Mouse (Mus musculus): ENCODE results near the gene Trnp1.
A peak's percentile ranks its signal among the peaks of the same experiment; 100 is the strongest.
"Not testable (repeated sequence)": the region's sequence is repeated elsewhere in the genome, so short reads cannot be mapped to it uniquely, and the experiment has no call there.

Trnp1 gene

GRCm38 (mm10) chr4:133498160-133498724, at the start of gene Trnp1:
Gene Trnp1, minus strand, starts transcription at chr4:133498550.
- DNase-seq (ENCODE audit: low spot score), result no peak

DNA sequence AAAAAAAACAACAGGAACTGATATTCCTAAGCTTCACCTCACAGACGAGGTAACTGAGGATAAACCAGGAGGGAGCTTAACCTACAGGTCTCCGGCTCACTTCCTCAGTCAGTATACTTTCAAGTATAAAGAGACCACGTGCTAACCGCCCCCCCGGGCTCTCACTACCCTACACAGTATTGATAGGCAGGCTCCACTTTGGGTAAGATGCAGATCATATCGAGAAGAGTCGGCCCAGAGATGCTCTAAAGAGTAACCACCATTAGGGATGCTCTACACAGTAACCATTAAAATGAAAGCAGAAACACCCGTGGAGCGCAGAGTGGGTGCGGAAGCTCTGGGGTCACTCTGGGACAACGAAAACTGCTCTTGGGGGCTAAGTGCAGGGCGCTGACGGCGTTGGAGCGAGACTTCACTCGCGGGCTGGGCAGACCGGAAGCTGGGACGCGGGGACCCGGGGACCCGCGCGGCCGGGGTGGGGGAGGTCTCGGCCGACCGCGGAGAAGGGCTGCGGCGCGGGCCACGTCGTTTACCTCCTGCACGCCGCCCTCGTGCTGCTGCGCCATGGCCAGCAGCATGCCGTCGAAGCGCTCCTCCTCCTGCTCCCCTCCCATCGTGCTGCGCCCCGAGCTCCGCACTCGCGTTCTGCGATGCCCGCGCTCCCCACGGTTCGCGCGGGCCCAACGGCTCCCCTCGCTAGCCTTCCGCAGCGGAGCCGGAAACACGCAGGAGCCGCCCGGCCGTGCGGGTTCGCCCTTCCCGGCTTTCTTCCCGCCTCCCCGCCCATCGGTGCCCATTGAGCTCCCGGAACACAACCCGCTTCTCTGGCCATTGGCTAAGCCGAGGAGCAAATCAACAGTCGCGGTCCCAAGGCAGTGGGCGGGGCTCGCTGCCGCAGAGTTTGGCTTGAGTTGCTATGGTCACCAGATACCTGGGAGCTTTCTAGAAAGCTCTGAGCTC, 47.2 kb upstream of the Trnp1 start, which contains the start of gene Nudc:
Gene Nudc, minus strand, starts transcription at position 725 of the 960 bp plus-strand sequence.
- peak; percentile 92 for DNase-seq (ENCODE audit: low spot score)

GRCm38 (mm10) chr4:133536652-133537051, 38.3 kb upstream of the Trnp1 start:
- no peak for DNase-seq (ENCODE audit: low spot score)

GRCm38 (mm10) chr4:133536081-133536480, 37.7 kb upstream of the Trnp1 start:
- DNase-seq (ENCODE audit: low spot score), result no peak

DNA sequence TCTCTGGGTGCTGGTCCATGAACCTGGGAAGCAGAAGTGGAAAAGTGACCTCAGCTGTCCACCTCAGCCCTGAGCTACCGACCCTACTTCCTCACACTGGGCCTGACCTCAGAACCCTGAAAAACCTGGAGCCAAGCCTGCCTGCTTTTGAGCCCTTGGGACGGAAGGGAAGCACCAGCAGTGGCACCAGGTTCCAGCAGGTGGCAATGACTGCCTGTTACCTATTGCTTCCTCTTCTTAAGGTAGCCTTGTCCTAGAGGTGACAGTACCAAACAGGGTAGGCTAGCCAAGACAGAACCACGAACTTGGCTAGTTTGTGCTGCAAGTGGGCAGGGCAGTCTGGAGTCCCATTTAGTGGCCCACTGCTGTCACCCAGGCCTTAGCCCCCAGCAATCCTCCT, 34.4 kb upstream of the Trnp1 start:
- DNase-seq (ENCODE audit: low spot score), result no peak

DNA sequence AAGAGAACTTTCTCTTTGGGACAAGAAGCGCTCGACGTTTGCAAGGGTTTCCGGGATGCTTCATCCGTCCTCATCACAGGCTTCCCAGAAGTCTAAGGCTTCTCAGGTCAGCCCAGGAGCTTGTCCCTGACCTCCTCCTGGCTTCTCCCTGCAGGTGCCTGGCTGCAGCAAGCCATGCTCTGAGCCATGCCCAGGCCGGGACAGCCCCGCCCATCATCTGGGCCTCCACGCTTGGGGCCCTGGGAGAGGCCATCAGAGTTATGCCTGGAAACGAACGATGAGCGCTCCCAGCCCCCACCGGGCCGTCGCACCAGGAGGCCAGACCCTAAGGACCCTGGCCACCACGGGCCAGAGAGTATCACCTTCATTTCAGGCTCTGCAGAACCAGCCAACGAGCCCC, 29.4 kb upstream of the Trnp1 start:
- DNase-seq (ENCODE audit: low spot score), result no peak

DNA sequence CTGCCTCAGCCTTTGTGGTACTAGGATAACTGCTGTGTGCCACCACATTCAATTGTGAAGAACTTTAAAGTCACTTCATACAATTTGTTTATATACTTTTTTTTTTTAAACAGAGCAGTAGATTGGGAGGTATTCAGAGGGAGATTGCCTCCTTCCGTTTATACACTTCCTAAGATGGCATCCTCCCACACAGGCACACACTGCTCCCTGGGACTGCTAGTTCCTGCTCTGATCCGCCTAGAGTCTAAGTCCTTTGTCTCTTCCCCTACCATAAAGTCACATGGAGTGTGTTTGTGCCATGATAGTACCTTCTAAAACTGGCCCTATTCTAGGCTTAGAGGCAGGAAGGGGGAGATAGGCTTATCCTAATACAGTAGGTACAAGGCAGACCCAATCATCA, 23.2 kb upstream of the Trnp1 start:
- no peak for DNase-seq (ENCODE audit: low spot score)

DNA sequence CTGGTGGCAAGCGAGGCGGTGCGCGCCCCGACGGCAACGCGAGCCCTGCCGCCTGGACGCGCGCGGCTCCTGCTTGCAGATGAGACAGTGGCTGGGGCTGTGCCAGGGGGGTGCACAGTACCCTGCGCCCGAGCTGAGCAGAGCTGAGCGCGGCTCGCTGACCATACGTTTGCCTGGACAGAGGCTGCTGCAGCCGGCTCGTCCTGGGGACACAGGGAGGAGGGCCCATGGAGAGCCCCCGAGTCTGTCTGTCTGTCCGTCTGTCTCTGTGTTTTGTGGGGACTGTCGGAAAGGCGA, 21.0 kb upstream of the Trnp1 start:
- DNase-seq (ENCODE audit: low spot score), result no peak

DNA sequence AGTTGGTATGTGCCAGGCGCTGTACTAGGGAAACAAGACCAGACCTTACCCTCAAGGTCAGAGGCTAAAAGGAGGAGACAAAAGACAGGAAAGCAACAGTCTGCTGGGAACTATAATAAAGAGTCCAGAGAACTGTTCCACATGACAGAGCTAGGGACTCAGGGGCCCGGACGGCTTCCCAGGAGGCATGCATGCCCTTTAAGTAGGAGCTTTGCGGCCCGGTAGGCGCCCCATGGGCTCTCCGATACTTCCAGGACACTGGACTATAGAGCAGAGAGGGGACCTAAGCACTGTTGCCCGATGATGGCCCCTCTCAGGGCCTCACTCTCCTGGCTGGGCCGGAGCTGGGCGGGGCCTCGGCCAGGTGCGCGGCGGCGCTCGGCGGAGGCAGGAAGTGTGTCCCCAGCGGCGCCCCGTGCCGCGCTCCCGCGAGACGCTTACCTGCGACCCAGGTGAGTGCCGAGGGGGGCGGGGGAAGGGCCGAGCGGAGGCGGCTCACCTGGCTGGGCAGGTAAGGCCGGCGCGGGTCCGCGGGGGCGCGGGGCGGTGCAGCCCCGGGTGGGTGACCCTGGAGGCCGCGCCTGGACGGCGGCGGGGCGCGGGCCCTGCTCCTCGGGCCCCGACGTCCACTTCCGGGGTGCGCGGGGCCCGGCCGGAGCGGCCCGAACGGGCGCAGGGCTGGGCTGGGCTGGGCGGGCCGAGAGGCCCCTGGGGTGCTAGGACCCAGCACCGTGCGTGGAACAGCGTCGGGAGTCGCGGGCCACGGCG, 20.4 kb upstream of the Trnp1 start, which contains the start of gene Kdf1:
Gene Kdf1, plus strand, starts transcription at position 363 of the 768 bp plus-strand sequence.
- DNase-seq (ENCODE audit: low spot score), result no peak

DNA sequence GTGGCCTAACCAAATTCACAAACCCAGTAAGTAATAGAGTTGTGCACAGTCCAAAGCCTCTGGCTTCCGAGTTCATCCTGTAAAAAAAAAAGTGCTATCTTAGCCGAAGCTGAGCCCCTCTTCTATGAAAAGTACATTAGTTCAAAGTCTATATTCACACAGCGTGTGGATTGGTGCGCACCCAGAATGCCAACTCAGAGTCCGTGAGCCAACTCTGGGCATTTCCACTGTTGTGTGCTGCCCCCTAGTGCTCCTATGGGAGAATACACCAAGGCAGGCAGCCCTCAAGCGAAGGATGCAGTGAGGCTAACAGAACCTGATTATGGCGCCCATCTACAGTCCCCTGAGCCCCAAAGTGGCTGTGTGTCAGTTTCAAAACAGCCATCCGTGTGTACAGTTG, 14.6 kb upstream of the Trnp1 start:
- DNase-seq (ENCODE audit: low spot score), result peak; percentile 35

GRCm38 (mm10) chr4:133512511-133512910, 14.2 kb upstream of the Trnp1 start:
- not testable (repeated sequence) for DNase-seq (ENCODE audit: low spot score)

DNA sequence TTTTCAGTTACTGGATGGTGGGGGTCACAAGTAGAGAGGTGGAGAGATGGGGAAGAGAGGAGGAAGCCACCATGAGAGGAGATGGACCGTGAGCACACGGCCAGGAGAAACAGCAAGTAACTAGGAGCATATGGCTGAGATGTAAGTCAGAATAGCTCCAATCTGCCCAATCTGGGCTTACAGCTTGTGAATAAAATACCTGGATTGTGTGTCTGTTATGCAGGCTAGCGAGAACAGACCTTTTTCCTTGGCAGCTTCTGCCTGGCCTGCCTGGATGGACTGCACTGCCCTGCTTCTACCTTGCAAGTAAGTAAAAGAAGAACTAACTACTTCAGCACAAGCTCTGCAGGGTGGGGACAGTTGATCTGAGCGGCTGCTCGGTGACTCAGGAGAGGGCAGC, 12.7 kb upstream of the Trnp1 start:
- DNase-seq (ENCODE audit: low spot score), result no peak

DNA sequence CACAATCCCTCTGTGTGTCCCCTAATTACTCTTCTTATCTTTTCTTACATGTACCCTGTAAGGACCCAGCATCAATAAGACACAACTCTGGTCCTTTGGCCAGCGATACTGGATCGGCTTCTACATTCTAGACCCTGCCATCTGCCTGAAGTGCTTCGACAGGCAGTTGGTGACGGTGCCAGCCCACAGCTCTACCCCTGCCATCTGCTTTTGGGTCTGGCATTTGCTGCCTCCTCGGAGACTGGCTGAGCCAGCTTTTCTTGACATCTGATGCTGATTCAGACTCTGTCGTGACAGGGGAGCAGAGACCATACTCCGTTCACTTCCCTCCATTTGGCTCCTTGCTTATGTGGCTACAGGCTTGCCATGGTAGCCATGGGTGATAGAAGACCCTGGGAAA, 10.6 kb upstream of the Trnp1 start:
- DNase-seq (ENCODE audit: low spot score), result no peak

DNA sequence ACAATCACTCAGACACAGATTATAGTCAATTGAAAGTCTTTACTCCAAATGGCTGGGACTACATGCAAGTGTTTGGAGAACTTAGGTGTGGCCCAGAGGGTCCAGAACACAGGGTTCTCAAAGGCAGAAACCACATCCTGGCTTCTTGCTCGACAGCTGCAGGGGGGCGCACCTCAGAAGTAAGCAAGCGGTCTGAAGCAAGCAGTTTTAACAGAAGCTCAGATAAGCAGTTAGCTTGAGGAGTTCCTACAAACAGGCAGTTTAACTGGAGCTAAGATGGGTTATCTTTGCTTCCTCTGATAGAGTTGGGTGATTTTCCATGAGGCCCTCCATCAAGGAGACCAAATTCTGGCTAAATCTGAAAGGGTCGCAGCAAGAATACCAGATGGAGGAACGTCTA, 8.2 kb upstream of the Trnp1 start:
- no peak for DNase-seq (ENCODE audit: low spot score)

GRCm38 (mm10) chr4:133504755-133505485, 6.6 kb upstream of the Trnp1 start:
- no peak for DNase-seq (ENCODE audit: low spot score)

- DNase-seq (ENCODE audit: low spot score), result no peak
Observed at GRCm38 (mm10) chr4:133504300-133504699, 6.0 kb upstream of the Trnp1 start.

DNA sequence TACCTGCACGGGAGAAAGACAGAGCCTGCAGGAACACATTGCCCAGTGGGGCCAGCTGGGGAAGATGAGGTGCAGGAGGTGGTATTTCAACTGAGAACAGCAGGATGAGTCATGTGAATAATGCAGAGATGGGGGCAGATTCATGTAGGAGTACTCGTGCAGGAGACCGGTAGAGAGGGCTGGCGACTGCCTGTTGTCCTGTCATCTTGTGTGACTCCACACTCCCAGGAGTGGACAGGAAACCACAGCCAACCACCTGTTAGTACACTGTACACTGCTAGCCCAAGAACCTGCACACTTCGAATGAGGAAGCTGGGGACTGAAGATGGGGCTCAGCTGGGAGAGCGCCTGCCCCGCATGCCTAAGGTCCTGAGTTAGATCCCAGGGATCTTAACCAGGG, 3.2 kb upstream of the Trnp1 start:
- DNase-seq (ENCODE audit: low spot score), result no peak

DNA sequence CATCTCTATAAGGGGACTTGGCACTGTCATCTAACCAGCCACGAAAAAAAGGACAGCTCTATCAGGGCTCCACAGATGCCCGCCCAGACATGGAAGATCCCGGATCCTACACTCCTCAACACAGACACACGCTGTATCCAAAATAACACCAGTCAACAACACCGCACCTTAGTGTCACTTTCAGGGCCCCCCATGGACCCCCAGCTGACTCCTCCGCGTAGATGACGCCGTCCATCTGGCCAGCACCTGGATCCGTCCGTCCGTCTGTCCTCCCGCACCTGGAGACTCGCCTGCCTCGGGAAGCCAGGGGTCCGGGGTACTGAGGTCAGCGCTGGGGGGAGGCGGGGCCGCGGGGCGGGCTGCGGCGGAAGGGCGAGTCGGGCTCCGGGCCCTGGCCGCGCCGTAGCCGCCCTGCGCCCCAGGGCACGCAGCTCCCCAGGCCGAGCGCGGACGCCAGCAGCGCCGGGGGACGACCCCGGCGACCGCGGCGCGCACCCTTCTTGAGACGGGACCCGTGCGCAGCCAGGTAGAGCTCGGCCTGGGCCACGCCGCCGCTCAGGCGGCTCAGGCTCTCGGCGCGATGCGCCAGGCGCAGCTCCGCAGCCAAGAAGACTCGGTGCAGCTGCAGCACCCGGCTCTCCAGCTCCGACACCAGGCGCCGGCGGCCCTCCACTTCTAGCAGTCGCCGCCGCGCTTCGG, 740 bp downstream of the Trnp1 start:
- DNase-seq (ENCODE audit: low spot score), result no peak

DNA sequence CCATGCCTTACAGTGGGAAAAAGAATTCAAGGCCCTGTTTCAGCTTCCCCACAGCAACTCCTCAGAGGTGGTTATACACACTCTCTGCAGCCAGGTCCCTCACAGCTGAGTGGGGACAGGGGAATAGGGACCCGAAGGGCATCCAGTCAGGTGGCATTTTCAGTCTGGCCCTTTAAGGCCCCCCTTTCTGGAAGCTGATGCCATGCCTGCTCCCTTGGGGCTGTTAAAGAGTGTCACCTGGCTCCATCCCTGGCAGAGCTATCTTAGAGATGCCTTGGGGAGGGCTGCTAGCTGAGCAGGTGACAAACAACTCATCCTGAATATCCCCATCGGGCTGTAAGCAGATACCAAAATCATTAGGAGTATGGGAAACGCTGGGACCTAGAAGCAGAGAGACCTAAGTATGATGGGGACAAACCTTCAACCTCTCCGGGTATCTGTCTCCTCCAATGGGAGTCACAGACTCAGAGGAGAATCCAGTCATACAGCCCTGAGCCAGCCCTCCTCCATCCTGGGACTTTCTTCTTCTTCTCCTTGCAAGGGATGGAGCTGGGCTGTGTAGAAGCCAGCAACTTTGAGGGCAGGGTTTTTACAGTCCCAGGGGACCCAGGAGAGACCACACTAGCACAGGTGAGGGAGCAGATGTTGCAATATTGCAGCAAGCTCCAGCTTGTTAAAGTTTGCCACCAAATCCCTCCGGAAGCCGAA, 1.5 kb downstream of the Trnp1 start:
- no peak for DNase-seq (ENCODE audit: low spot score)

DNA sequence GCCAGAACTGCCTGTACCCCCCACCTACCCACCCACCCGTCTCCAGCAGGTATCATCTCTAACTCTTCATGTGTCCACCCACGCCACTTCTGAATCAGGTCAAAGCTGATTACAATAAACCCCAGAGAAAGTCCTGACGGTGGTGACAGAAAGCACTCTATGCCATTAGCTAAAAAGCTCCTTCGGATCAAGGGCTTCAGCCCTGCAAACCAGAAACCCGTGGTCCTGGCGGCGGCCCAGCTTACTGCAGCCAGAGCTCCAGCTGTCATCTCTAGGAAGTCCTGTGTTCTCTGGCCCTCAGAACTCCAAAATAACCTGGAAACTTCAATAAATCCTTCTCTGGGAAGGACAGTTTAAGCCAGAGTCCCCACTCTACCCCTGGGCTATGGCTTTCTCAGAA, 2.6 kb downstream of the Trnp1 start:
- no peak for DNase-seq (ENCODE audit: low spot score)

GRCm38 (mm10) chr4:133494867-133495266, 3.5 kb downstream of the Trnp1 start:
- no peak for DNase-seq (ENCODE audit: low spot score)
